Mouse (Mus musculus) erythroblast, embryonic 14.5 days (primary cell): ENCODE data around the gene Ssmem1. TPM values are rescaled to one million over a fixed set of nuclear protein-coding genes. Genes with fewer than 3 reads are reported as not detected.

Experiments used
- H3K27me3 ChIP-seq: 2 replicates; pipeline ENCODE4 v1.6.1; 2012; ENCODE audit warnings: inconsistent platforms; ENCODE audit not compliant: control insufficient read depth
- H3K36me3 ChIP-seq: 2 replicates; pipeline ENCODE4 v1.6.1; 2012; ENCODE audit warnings: mild to moderate bottlenecking, inconsistent platforms; ENCODE audit not compliant: control insufficient read depth
- H3K4me1 ChIP-seq: 2 replicates; pipeline ENCODE4 v1.6.1; 2012; ENCODE audit warnings: inconsistent platforms; ENCODE audit not compliant: control insufficient read depth
- H3K4me3 ChIP-seq: replicated peaks from 2 replicates; pipeline ENCODE3; 2012; ENCODE audit warnings: moderate library complexity, mild to moderate bottlenecking, inconsistent platforms
- H3K9me3 ChIP-seq: 2 replicates; pipeline ENCODE4 v1.6.1; 2012; ENCODE audit warnings: low read length, inconsistent platforms, mixed read lengths; ENCODE audit not compliant: control insufficient read depth
- GATA1 ChIP-seq: IDR thresholded peaks from 2 replicates; pipeline ENCODE4 v1.6.1; 2012; ENCODE audit warnings: low read length, inconsistent platforms, mixed read lengths
- TAL1 ChIP-seq: IDR thresholded peaks from 3 replicates; pipeline ENCODE4 v1.6.1; 2012; ENCODE audit warnings: low read length, inconsistent platforms, mixed read lengths
- polyA plus RNA-seq: library from polyadenylated mRNA; stranded (reverse); fragments of >175 nt; gene quantifications from 2 replicates; pipeline ENCODE4 v1.2.3, GENCODE M21; 2012

Ssmem1 gene
- polyA plus RNA-seq, 1 experiment: not detected

DNA sequence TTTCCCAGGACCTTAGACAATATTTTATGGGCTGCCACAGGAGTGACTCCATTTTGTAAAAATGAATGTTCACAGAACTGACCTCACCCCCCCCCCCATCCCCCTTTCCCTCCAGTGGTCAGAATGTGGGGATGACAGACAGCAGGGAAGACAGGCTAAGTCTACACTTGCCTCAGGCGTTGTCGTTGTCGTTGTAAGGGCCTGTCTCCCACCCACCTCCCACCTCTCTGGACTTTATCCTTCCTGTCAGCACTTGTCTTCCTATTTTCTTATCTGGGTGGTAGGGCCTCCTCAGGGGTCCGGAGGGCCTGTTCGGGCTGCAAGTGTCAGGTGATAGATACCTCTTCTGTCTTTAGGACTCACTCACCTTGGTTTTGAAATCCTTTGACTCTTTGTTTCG is 32.6 kb downstream of the Ssmem1 start:
- no peak for TF ChIP-seq GATA1
- no peak for TF ChIP-seq TAL1
- no peak overlapping the region for H3K4me3 ChIP-seq
- H3K27me3 ChIP-seq: peaks cover 48% of the 10 kb centered on the region
- no peaks in the 10 kb centered on the region for H3K4me1 ChIP-seq
- no peaks in the 10 kb centered on the region for H3K36me3 ChIP-seq
- H3K9me3 ChIP-seq: no peaks in the 10 kb centered on the region

DNA sequence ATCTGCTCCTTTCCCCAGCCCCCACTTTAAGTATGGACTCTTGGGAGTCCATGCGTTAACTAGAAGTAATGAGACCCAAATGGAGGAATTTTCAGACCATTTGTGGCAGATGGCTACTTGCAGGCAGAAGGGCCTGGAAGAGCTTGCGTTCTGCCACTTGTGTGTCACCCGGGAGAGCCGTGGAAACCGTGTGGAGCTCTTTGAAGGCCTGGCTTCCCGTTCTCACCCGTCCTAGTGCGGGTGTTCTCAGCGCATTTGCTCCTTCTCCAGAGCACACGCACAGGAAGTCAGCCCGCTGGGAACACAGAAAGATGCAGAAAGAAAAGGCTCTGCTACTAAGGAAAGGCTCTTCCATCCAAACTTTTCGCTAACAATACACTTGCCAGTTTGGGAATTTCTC is 33.4 kb downstream of the Ssmem1 start:
- Histone ChIP-seq H3K4me3 (no peak overlapping the region), H3K27me3 (peaks cover 56% of the 10 kb centered on the region), H3K9me3 (no peaks in the 10 kb centered on the region), H3K36me3 (no peaks in the 10 kb centered on the region), H3K4me1 (no peaks in the 10 kb centered on the region)
- no peak for TF ChIP-seq GATA1
- TF ChIP-seq TAL1: no peak

DNA sequence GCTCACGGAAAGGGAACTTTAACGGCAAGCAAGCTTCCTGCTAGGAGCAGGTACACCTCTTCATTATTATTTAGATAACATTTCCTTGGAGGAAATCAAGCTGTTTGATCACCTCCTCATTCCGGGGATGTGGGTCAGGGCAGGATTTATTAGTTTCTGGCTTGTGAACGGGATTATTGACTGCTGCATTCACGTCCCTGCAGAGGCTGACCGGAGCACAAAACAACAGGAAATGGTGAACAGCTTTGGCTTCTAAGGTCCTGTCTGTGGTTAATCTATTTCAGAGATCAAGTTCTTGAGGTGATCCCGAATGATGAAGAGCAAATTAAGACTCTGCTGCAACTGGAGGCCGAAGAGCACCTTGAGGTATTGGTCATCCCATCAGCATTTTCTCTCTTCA is 34.2 kb downstream of the Ssmem1 start:
- Histone ChIP-seq H3K36me3 (no peaks in the 10 kb centered on the region), H3K27me3 (peaks cover 63% of the 10 kb centered on the region), H3K9me3 (no peaks in the 10 kb centered on the region), H3K4me3 (no peak overlapping the region), H3K4me1 (no peaks in the 10 kb centered on the region)
- no peak for TF ChIP-seq TAL1
- TF ChIP-seq GATA1: no peak

DNA sequence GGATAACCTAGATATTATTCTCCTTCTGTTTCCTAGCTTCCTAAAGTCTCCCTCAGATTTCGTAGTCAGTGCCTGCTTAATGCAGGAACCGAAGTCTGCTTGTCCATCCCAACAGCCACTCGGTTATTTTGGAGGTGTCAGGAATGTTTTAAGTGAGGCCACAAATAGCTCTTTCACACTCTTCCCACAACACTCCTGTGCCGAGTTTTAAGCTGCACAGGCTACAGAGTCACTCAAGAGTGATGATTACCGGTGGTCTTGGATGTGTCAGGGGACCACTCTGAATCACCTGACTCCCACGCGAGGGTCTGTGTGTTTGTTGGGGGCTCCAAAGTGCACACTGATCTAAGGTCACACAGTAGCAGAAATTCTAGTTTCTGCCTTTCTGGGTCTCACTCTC is 36.0 kb downstream of the Ssmem1 start:
- Histone ChIP-seq H3K27me3 (peaks cover 82% of the 10 kb centered on the region), H3K4me3 (no peak overlapping the region), H3K36me3 (no peaks in the 10 kb centered on the region), H3K9me3 (no peaks in the 10 kb centered on the region), H3K4me1 (no peaks in the 10 kb centered on the region)
- no peak for TF ChIP-seq TAL1
- TF ChIP-seq GATA1: no peak

DNA sequence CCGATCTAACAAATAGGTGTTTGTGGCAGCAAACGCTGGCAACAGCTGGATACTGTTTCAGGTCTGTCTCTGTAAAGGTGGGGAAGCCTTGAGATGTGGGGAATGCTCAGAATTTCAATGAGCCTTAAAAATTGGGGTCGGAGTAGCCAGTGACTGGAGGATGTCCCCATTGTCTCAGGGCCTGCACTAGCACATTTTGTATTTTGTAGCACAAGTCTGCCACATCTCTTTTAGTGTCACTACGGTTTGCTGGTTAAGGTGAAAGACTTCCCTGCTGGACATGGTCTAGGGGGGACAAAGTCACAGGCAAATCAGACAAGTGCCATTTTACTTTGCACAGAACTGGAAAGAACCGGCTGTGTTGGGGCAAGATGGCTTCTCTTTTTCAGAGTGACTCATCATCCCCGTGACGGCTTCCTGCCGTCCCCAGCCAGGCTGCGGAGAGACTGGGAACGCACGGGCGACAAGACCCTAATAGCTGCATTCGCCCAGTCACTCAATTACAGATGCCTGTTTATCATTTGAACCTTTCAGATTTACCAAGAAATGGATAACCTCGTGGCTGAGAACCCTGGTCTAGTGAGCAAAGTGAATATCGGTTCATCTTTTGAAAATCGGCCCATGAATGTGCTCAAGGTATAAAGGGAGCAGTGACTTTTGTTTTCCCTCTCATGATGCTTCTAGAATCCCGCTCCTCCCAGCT is 37.1 kb downstream of the Ssmem1 start:
- no peak overlapping the region for H3K4me3 ChIP-seq
- H3K4me1 ChIP-seq: no peaks in the 10 kb centered on the region
- H3K27me3 ChIP-seq: peaks cover 92% of the 10 kb centered on the region
- TF ChIP-seq GATA1: no peak
- no peak for TF ChIP-seq TAL1
- H3K9me3 ChIP-seq: no peaks in the 10 kb centered on the region
- H3K36me3 ChIP-seq: no peaks in the 10 kb centered on the region

DNA sequence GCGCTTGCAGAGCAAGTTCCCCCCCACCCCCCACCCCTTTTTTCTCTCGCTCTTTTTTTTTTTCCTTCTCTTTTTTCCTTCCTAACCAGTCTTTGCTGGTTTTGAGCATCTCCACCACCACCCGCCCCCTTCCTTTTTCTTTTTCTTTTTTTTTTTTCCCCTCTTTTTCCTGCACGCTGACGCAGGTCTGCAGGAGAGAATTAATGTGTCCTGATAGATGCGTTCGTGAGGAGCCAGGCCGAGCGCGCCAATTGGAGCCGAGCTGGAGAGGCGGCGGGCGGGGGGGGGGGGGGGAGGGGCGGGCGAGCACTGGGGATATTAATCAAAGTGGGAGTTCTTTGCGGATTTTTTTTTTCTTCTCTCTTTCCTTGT is 37.6 kb downstream of the Ssmem1 start:
- Histone ChIP-seq H3K27me3 (peaks cover 95% of the 10 kb centered on the region), H3K4me3 (no peak overlapping the region), H3K4me1 (no peaks in the 10 kb centered on the region), H3K36me3 (no peaks in the 10 kb centered on the region), H3K9me3 (no peaks in the 10 kb centered on the region)
- TF ChIP-seq GATA1: no peak
- no peak for TF ChIP-seq TAL1

DNA sequence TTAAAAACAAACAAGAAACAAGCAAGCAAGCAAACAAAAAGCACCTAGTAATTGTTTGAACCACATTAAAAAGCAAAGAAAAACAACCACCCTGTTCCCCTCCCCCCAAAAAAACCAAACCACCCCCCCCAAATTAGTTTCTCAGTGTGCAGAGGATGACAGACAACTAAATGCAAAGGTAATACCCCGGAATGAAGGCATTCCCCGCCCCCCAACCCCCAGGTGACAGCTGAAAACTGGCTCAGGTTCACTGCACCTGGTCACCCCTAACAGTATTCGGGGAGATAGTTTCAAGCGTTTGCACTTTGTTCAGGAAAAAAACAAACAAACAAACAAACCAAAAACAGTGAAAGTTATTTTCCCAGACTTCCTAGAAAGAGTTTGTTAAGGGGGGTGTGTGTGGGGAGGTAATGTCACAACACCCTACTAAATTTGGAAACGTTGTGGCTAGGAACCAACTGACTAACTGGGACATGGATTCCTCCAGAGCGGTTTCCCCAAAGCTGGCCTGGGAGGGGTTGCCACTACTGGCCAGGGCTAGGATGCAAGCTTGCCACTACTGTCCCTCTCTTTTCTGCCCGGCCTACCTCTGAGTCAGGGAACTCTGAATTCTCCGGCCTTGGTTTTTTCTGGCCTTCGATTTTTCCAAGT is 38.1 kb downstream of the Ssmem1 start:
- TF ChIP-seq GATA1 (no peak), TAL1 (no peak)
- no peak overlapping the region for H3K4me3 ChIP-seq
- no peaks in the 10 kb centered on the region for H3K36me3 ChIP-seq
- H3K9me3 ChIP-seq: no peaks in the 10 kb centered on the region
- H3K4me1 ChIP-seq: no peaks in the 10 kb centered on the region
- H3K27me3 ChIP-seq: peaks cover 93% of the 10 kb centered on the region

DNA sequence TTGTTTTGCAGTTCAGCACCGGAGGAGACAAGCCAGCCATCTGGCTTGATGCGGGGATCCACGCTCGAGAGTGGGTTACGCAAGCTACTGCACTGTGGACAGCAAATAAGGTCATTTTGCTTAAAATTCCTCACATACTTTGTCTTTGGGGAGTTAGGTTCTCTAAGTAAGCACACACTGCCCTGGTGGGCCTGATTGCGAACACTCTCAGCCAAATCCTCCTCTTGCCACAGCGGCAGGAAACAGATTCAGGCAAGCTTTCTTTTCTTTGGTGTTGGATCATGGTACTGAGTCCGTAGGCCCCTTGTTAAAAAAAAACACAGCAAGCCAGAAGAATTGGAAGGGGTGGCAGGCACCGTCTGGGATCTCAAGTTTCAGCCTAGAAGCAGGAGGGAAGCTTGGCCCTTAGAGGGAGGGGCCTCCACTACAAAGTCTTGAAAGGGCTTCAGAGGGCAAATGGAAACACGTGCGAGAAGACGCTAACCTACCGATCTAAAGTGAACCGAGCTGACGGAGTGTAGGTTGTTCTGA is 39.6 kb downstream of the Ssmem1 start:
- H3K4me3 ChIP-seq: no peak overlapping the region
- peaks cover 78% of the 10 kb centered on the region for H3K27me3 ChIP-seq
- H3K4me1 ChIP-seq: no peaks in the 10 kb centered on the region
- H3K9me3 ChIP-seq: no peaks in the 10 kb centered on the region
- H3K36me3 ChIP-seq: no peaks in the 10 kb centered on the region
- TF ChIP-seq GATA1: no peak

DNA sequence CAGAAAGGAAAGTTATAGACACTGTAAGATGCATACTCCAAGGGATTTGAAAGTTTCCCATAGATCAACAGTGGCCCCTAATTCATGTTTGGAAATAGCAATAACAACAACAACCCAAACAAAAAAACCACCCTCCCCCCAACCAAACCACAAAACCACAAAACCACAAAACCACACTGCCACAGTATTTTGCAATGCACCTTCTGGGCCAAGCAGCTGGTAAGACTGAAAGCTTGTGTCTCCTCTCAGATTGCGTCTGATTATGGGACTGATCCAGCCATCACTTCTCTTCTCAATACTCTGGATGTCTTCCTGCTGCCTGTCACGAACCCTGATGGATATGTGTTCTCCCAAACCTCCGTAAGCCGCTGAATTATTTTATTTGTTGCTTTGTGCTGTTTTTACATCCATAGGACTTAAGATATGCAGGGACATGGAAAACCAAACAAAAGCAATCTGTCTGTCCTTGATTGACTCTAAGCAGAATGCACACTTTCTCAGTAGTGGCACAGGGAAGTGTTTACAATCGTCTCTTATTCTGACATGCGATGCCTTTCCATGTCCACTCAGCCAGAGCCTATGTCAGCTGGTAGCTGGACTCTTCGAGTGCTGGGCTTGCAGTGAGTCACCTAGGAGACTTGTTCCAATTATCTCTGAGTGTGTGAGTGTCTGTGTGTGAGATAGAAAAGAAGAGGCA is 41.0 kb downstream of the Ssmem1 start:
- no peaks in the 10 kb centered on the region for H3K9me3 ChIP-seq
- H3K4me1 ChIP-seq: no peaks in the 10 kb centered on the region
- H3K27me3 ChIP-seq: peaks cover 66% of the 10 kb centered on the region
- H3K36me3 ChIP-seq: no peaks in the 10 kb centered on the region
- TF ChIP-seq TAL1: no peak
- TF ChIP-seq GATA1: no peak
- H3K4me3 ChIP-seq: no peak overlapping the region
